Mouse (Mus musculus) forebrain, embryonic 16.5 days (tissue): Measurements from ENCODE around the gene Gm20388. TPM values are rescaled to one million over a fixed set of nuclear protein-coding genes. Genes with fewer than 3 reads are reported as not detected.

ENCODE experiments used
- ATAC-seq: fragments of 200-750 bp; cut with Nextera tagmentation; 2 replicates; pipeline ENCODE4 v1.8.0; 2017; ENCODE audit warnings: mild to moderate bottlenecking, moderate library complexity
- H3K27ac ChIP-seq: fragments of 300-500 bp; sonication (generic); 2 replicates; pipeline ENCODE4 v1.5.1; 2014; ENCODE audit warnings: low read length, control low read depth
- H3K27me3 ChIP-seq: fragments of 300-500 bp; sonication (generic); replicated peaks from 2 replicates; pipeline ENCODE4 v1.6.1; 2014; ENCODE audit warnings: low read length; ENCODE audit not compliant: control insufficient read depth, insufficient read depth
- H3K36me3 ChIP-seq: fragments of 300-500 bp; sonication (generic); 2 replicates; pipeline ENCODE4 v1.6.1; 2014; ENCODE audit not compliant: control insufficient read depth, insufficient read depth
- H3K4me1 ChIP-seq: fragments of 300-500 bp; sonication (generic); replicated peaks from 2 replicates; pipeline ENCODE4 v1.6.1; 2014; ENCODE audit warnings: low read length; ENCODE audit not compliant: control insufficient read depth, insufficient read depth
- H3K4me2 ChIP-seq: fragments of 300-500 bp; sonication (generic); 2 replicates; pipeline ENCODE4 v1.6.1; 2014; ENCODE audit warnings: mild to moderate bottlenecking, low read length, control low read depth
- H3K4me3 ChIP-seq: fragments of 300-500 bp; sonication (generic); replicated peaks from 2 replicates; pipeline ENCODE4 v1.5.1; 2014; ENCODE audit warnings: mild to moderate bottlenecking, low read length, control low read depth
- H3K9ac ChIP-seq: fragments of 300-500 bp; sonication (generic); replicated peaks from 2 replicates; pipeline ENCODE4 v1.6.1; 2014; ENCODE audit warnings: low read depth, low read length, control low read depth
- H3K9me3 ChIP-seq: fragments of 300-500 bp; sonication (generic); 2 replicates; pipeline ENCODE4 v1.6.1; 2016; ENCODE audit warnings: low read length; ENCODE audit not compliant: control insufficient read depth
- WGBS: fragments of 180-500 bp; shearing (Covaris S2); extraction: QIAGEN DNeasy Blood & Tissue Kit; methylation state at CpG from one replicate; pipeline ENCODE4 v1.1.7; 2014; 5-methylcytosine and 5-hydroxymethylcytosine counted together
- polyA plus RNA-seq: library from polyadenylated mRNA; unstranded; fragments of >200 nt; fragmentation: Nextera tagmentation; extraction: Ambion mirVana; gene quantifications from 2 replicates; pipeline ENCODE4 v1.2.1, GENCODE M21; 2015

Gene Gm20388
- polyA plus RNA-seq, 1 experiment from 2014 or later, result 4.7 TPM

DNA sequence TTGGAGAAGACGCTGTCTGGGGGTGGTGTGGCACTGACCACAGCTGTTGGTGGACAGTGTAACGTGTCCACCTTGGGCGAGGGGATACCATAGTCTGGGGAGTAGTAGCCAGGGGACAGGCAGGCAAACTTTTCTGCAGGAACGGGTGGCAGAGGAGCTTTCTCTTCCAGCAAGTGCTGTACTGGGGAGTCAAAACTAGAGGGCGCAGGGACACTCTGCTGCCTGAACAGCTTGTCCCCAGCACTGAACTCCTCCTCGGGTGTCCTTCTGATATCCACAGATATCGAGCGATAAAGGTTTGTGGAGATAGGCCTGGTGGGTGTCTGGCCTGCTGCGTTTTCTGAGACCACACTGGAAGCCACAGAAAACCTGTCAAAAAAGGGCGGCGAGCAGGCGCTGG, 2980.8 kb downstream of the Gm20388 start:
- no peaks in the 10 kb centered on the region for H3K27me3 ChIP-seq
- 88% methylated on average over 12 of the region's 12 CpGs for WGBS
- H3K9me3 ChIP-seq, result no peaks in the 10 kb centered on the region
- no peak overlapping the region for H3K27ac ChIP-seq
- ATAC-seq, result no peak
- no peak overlapping the region for H3K4me2 ChIP-seq
- no peak overlapping the region for H3K4me3 ChIP-seq
- no peak overlapping the region for H3K9ac ChIP-seq
- H3K4me1 ChIP-seq, result no peaks in the 10 kb centered on the region
- H3K36me3 ChIP-seq, result peaks cover 33% of the 10 kb centered on the region

DNA sequence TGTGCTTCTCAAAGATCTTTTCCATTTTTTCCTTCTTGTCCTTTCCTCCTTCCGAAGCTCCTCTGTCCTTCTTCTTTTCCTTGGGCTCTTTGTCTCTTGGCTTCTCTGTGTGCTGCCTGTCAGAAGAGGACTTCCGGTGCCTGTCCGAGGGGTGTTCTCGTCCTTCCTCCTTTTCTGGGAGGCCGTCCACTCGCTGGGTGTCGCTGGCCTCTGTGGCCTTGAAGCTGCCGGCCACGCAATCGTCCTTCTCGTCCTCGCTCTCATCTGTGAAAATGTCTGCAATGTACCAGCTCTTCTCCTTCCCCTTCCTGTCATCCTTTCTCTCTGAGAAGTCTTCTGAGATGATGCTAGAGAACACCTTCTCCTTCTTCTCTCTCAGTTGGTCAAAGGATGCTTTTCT, 2982.8 kb downstream of the Gm20388 start:
- Histone ChIP-seq H3K9me3 (no peaks in the 10 kb centered on the region), H3K4me1 (no peaks in the 10 kb centered on the region), H3K9ac (no peak overlapping the region), H3K4me2 (no peak overlapping the region), H3K4me3 (no peak overlapping the region), H3K27ac (no peak overlapping the region), H3K27me3 (no peaks in the 10 kb centered on the region), H3K36me3 (peaks cover 31% of the 10 kb centered on the region)
- WGBS, result 91% methylated on average over 12 of the region's 12 CpGs
- no peak for ATAC-seq

DNA sequence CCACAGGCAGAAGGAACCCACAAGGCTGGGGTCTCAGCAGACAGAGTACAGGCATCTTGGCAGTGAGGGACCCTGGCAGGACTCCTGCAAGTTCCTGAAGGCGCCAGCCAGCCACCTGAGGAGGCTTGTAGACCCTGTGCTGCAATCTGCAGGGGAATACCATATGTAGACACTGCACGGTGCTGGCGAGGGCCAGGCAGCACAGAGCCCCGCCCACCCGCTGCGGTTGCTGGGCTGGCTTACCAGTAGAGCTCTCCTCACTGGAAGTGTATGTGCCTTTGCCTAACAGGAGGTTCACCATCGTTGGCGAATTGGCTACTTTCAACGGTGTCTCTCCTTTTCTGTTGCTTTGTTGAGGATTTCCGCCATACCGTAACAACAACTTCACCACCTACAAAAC, 2985.7 kb downstream of the Gm20388 start:
- no peak overlapping the region for H3K27ac ChIP-seq
- no peak overlapping the region for H3K4me3 ChIP-seq
- no peaks in the 10 kb centered on the region for H3K4me1 ChIP-seq
- no peak overlapping the region for H3K4me2 ChIP-seq
- H3K9me3 ChIP-seq, result no peaks in the 10 kb centered on the region
- no peak overlapping the region for H3K9ac ChIP-seq
- WGBS, result 93% methylated on average over 11 of the region's 11 CpGs
- H3K27me3 ChIP-seq, result no peaks in the 10 kb centered on the region
- H3K36me3 ChIP-seq, result peaks cover 29% of the 10 kb centered on the region
- no peak for ATAC-seq

DNA sequence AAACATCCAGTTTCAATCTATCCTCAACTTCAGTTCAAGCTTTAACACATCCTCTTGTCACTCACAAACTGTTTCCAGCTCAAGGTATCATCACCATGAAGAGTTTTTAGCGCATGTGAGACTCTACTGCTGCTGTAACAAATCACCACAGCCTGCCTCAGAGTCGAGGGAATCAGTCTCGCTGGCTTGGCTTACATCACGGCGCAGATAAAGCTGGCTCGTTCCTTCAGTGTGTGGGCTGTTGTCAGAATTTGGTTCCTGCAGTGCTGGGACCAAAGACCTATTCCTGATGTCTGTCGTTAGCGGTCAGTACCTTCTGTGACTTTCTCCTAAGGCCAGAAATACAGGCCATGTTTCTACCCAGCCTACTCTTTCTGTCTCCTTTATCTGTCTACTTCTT, 2986.6 kb downstream of the Gm20388 start:
- Histone ChIP-seq H3K27me3 (no peaks in the 10 kb centered on the region), H3K4me1 (no peaks in the 10 kb centered on the region), H3K9ac (no peak overlapping the region), H3K9me3 (no peaks in the 10 kb centered on the region), H3K4me3 (no peak overlapping the region), H3K36me3 (peaks cover 27% of the 10 kb centered on the region), H3K4me2 (no peak overlapping the region), H3K27ac (no peak overlapping the region)
- no peak for ATAC-seq
- 93% methylated on average over 8 of the region's 8 CpGs for WGBS

DNA sequence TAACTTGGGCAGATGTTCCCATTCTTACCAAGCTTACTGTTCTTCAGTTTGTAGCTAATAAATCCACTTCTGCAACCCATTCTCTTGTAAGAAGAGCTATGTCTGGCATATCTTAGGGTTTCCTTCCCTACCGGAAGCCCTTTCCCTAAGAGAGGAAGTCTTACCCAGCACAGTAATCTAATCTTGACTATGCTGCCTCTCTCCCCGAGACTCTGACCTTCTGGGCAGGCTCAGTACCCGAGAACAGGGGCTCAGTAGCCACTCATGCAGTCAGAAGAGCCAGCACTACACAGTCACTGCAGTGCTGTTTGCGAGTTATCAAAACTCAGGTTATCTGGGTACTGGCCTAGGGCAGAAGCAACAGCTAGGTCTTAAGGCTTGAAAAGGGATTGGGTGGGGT, 2987.4 kb downstream of the Gm20388 start:
- WGBS, result 83% methylated on average over 4 of the region's 4 CpGs
- H3K27me3 ChIP-seq, result no peaks in the 10 kb centered on the region
- H3K4me3 ChIP-seq, result no peak overlapping the region
- peaks cover 27% of the 10 kb centered on the region for H3K36me3 ChIP-seq
- no peaks in the 10 kb centered on the region for H3K9me3 ChIP-seq
- H3K27ac ChIP-seq, result no peak overlapping the region
- no peak for ATAC-seq
- H3K4me1 ChIP-seq, result no peaks in the 10 kb centered on the region
- no peak overlapping the region for H3K9ac ChIP-seq
- H3K4me2 ChIP-seq, result no peak overlapping the region

DNA sequence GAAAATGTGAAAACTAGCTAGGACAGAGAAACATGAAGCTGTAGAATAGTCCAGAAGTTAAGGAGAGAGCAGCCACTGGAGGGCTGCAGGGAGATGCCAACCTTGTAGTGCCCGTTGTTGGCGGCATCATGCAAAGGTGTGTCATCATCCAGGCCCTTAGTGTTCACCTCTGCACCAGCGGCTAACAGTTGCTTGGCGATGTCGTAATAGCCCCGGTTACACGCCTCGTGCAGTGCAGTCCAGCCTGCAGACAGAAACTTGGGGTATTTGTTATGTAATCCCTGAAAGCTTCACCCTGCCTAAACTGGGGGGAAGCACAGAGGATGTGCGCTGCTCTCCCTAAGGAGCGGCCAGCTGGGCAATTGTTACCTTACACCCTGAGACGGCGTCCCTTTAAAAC, 2987.8 kb downstream of the Gm20388 start:
- H3K27ac ChIP-seq, result no peak overlapping the region
- ATAC-seq, result no peak
- WGBS, result 92% methylated on average over 12 of the region's 12 CpGs
- H3K27me3 ChIP-seq, result no peaks in the 10 kb centered on the region
- H3K4me2 ChIP-seq, result no peak overlapping the region
- H3K9me3 ChIP-seq, result no peaks in the 10 kb centered on the region
- H3K4me1 ChIP-seq, result no peaks in the 10 kb centered on the region
- no peak overlapping the region for H3K9ac ChIP-seq
- H3K4me3 ChIP-seq, result no peak overlapping the region
- H3K36me3 ChIP-seq, result peaks cover 27% of the 10 kb centered on the region

DNA sequence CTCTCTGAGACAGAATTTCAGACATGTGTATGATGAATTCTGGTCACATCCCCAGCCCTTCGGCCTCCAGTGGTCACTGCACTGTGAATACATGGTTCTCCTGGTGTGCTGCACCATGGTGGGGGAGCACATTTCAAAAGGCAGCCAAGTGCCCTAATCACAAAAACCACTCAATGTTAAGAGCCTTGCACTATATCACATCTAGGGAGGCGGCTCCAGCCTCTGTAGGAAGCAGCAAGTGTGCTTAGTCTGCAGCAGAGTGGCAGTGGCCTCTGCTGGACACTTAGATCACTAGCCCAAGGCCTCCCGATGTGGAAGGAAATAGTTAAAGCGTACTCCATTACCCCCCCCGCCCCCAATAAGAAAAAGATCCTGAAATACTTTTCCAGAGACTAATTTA, 2988.4 kb downstream of the Gm20388 start:
- Histone ChIP-seq H3K4me1 (no peaks in the 10 kb centered on the region), H3K9ac (no peak overlapping the region), H3K9me3 (no peaks in the 10 kb centered on the region), H3K27ac (no peak overlapping the region), H3K4me2 (no peak overlapping the region), H3K27me3 (no peaks in the 10 kb centered on the region), H3K36me3 (peaks cover 27% of the 10 kb centered on the region), H3K4me3 (no peak overlapping the region)
- 70% methylated on average over 5 of the region's 5 CpGs for WGBS
- no peak for ATAC-seq

DNA sequence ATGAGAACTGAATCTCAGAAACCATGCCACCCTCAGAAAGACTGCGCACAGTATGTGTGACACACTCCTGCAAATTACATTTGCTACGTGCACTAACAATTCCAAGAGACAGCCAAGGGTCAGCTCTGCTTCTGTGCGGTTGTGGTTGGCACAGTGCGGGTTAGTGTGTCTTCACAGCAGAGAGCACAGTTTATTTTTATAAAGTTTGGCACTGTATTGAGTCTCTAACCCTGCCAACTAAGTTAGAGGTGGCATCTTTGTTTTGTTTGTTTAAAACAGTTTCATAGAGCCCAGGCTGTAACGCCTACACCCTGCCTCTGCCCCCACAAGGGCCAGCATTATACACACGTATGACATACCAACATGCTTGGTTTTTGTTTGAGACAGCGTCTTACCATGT, 2990.8 kb downstream of the Gm20388 start:
- no peaks in the 10 kb centered on the region for H3K27me3 ChIP-seq
- H3K36me3 ChIP-seq, result peaks cover 10% of the 10 kb centered on the region
- no peak overlapping the region for H3K4me2 ChIP-seq
- H3K9ac ChIP-seq, result no peak overlapping the region
- 89% methylated on average over 7 of the region's 7 CpGs for WGBS
- ATAC-seq, result no peak
- H3K9me3 ChIP-seq, result no peaks in the 10 kb centered on the region
- no peak overlapping the region for H3K27ac ChIP-seq
- H3K4me1 ChIP-seq, result peaks cover 4% of the 10 kb centered on the region
- no peak overlapping the region for H3K4me3 ChIP-seq

DNA sequence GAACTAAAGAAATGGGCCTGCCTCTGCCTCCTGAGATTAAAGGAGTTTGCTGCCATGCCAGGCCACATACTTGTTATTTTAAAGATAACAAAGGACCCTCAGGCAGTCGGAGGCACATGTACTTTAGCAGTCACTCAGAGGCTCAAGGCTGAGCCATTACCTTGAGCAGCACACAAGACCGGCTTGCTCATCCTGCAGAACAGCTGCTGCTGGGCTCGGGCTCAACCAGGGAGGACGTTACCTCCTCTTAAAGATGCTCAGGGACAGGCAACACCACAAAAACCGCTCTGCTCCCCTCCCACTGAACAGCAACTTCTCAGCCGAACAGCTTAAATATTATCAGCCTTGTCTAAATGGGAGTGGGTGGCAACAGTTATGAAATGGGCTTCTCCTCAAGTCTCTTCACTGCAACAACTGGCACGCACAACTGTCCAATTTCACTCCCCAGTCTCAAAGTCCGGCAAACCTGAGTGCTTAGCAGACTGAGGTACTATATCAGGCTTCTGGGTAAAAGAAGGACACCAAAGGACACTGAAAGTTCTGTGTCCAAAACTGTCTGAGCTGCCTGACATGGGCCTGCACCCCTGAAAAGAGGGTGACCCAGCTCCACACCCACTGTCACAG, 2991.4 kb downstream of the Gm20388 start:
- no peak overlapping the region for H3K4me2 ChIP-seq
- H3K36me3 ChIP-seq, result peaks cover 9% of the 10 kb centered on the region
- no peak overlapping the region for H3K9ac ChIP-seq
- H3K9me3 ChIP-seq, result no peaks in the 10 kb centered on the region
- WGBS, result 84% methylated on average over 8 of the region's 8 CpGs
- no peaks in the 10 kb centered on the region for H3K27me3 ChIP-seq
- ATAC-seq, result no peak
- H3K4me3 ChIP-seq, result no peak overlapping the region
- no peak overlapping the region for H3K27ac ChIP-seq
- H3K4me1 ChIP-seq, result peaks cover 7% of the 10 kb centered on the region

DNA sequence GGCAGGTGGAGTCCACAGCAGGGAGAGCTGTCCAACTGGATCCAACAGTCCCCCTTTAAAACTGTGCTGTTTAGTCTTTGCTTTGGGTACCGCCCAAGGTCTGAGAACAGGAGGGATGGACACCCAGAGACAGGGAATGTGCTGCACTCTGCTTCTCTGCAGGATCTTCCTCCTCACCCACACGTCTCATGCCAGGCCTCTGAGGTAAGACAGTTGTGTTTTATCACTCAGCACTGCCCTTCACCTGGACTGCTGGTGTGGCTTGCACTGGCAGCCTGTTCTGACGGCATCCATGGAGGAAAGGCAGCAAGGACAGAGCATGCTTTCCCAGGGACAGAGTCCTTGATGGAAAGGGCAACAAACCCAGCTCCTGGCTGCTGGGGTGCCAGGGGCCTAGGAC, 2991.9 kb downstream of the Gm20388 start:
- Histone ChIP-seq H3K9ac (no peak overlapping the region), H3K4me1 (peaks cover 7% of the 10 kb centered on the region), H3K9me3 (no peaks in the 10 kb centered on the region), H3K36me3 (peaks cover 6% of the 10 kb centered on the region; the same call in 1 of the 2 replicates), H3K27ac (no peak overlapping the region), H3K27me3 (no peaks in the 10 kb centered on the region), H3K4me3 (no peak overlapping the region), H3K4me2 (no peak overlapping the region)
- 61% methylated on average over 3 of the region's 3 CpGs for WGBS
- no peak for ATAC-seq
